Mouse (Mus musculus) kidney, adult 2 months (tissue): ENCODE results near the gene Rbm4. TPM values are rescaled to one million over a fixed set of nuclear protein-coding genes. Genes with fewer than 3 reads are reported as not detected.
A peak's percentile ranks its signal among the peaks of the same experiment; 100 is the strongest.
"Not testable (repeated sequence)": the region's sequence is repeated elsewhere in the genome, so short reads cannot be mapped to it uniquely, and the experiment has no call there.

Experiments
- DNase-seq: peaks from one replicate; pipeline ENCODE4 v3.0.0; 2021
- H3K27ac ChIP-seq: fragments of 200-500 bp; 2 replicates; pipeline ENCODE4 v1.5.1; 2012; ENCODE audit warnings: low read depth, low read length, control low read depth, inconsistent platforms; ENCODE audit not compliant: insufficient read depth
- H3K27me3 ChIP-seq: fragments of 200-500 bp; replicated peaks from 2 replicates; pipeline ENCODE4 v1.6.1; 2012; ENCODE audit warnings: mild to moderate bottlenecking, moderate library complexity, low read length, inconsistent platforms; ENCODE audit not compliant: control insufficient read depth, insufficient read depth
- H3K36me3 ChIP-seq: fragments of 200-500 bp; 2 replicates; pipeline ENCODE4 v1.6.1; 2012; ENCODE audit warnings: mild to moderate bottlenecking, moderate library complexity, low read length, inconsistent platforms; ENCODE audit not compliant: control insufficient read depth, insufficient read depth
- H3K4me1 ChIP-seq: fragments of 200-500 bp; 2 replicates; pipeline ENCODE4 v1.6.1; 2011; ENCODE audit warnings: low read length; ENCODE audit not compliant: control insufficient read depth, insufficient read depth
- H3K4me3 ChIP-seq: fragments of 200-500 bp; 2 replicates; pipeline ENCODE4 v1.5.1; 2011; ENCODE audit warnings: mild to moderate bottlenecking, low read depth, low read length, control low read depth; ENCODE audit not compliant: insufficient read depth
- CTCF ChIP-seq: fragments of 200-500 bp; conservative IDR thresholded peaks from 2 replicates; pipeline ENCODE4 v1.5.1; 2011; ENCODE audit warnings: low read depth, mild to moderate bottlenecking, control low read depth, low read length, moderate library complexity, mixed read lengths; ENCODE audit not compliant: insufficient read depth, insufficient read length
- POLR2A ChIP-seq: fragments of 200-500 bp; IDR thresholded peaks from one replicate; pipeline ENCODE4 v1.6.1; 2011; ENCODE audit warnings: low read depth, low read length, control low read depth
- WGBS: fragments of 180-500 bp; shearing (Covaris S2); methylation state at CpG from one replicate; pipeline ENCODE4 v1.1.7; 2018; 5-methylcytosine and 5-hydroxymethylcytosine counted together
- polyA plus RNA-seq: library from polyadenylated mRNA; depleted of rRNA; stranded (reverse); fragments of >200 nt; gene quantifications from 2 replicates; pipeline ENCODE4 v1.2.3, GENCODE M21; 2012

The Rbm4 gene
- polyA plus RNA-seq, 1 experiment: 47.5 TPM

DNA sequence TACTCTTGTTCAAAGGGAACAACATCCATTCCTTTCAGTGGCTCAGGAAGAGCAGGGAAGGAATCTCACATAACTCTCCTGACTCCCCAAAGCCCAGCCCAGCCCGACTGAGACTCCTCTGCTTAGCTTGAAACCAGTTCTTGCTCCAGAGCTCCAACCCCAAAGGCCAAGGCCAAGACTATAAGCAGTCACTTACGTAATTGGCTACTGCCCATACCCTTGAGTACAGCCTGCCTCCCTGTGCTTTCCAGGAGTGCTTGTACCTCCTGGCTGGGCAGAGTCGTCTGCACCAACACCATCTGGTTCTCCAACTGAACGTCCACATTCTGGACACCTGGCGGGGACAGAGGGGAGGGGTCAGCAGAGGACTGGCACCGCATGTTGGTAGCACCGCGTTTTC lies 40.3 kb upstream of the Rbm4 start:
- no peak for DNase-seq
- H3K36me3 ChIP-seq: no peaks in the 10 kb centered on the region

DNA sequence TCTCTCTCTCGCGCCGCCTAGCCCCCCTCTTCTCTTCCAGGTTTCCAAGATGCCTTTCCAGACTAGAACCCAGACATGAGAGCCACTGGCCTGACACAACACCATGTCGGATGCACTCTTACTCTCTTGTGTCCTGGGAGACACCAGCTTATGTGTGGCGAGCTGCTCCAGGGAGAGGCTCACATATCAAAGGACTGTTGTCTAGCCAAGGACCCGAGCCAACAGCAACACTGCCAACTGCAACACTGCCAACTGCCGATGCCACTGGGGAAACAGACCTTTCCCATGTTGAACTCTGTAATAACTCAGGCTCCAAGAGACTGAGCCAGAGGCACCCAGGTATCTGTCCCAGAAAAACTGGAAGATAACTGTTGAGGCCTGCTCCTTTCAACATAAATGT lies 35.5 kb upstream of the Rbm4 start:
- Histone ChIP-seq H3K27ac (no peak overlapping the region), H3K4me3 (no peak overlapping the region), H3K36me3 (no peaks in the 10 kb centered on the region), H3K27me3 (no peaks in the 10 kb centered on the region), H3K4me1 (peaks cover 4% of the 10 kb centered on the region)
- DNase-seq: peak; percentile 82
- no peak for TF ChIP-seq CTCF
- no peak for TF ChIP-seq POLR2A
- 43% methylated on average over 7 of the region's 7 CpGs for WGBS

More for the DNA sequence above, 40.3 kb upstream of the Rbm4 start:
- TF ChIP-seq POLR2A (no peak), CTCF (no peak)
- WGBS: 76% methylated on average over 8 of the region's 8 CpGs
- H3K27me3 ChIP-seq: no peaks in the 10 kb centered on the region
- no peak overlapping the region for H3K27ac ChIP-seq
- H3K4me1 ChIP-seq: peaks cover 15% of the 10 kb centered on the region; the same call in 1 of the 2 replicates
- H3K4me3 ChIP-seq: no peak overlapping the region

DNA sequence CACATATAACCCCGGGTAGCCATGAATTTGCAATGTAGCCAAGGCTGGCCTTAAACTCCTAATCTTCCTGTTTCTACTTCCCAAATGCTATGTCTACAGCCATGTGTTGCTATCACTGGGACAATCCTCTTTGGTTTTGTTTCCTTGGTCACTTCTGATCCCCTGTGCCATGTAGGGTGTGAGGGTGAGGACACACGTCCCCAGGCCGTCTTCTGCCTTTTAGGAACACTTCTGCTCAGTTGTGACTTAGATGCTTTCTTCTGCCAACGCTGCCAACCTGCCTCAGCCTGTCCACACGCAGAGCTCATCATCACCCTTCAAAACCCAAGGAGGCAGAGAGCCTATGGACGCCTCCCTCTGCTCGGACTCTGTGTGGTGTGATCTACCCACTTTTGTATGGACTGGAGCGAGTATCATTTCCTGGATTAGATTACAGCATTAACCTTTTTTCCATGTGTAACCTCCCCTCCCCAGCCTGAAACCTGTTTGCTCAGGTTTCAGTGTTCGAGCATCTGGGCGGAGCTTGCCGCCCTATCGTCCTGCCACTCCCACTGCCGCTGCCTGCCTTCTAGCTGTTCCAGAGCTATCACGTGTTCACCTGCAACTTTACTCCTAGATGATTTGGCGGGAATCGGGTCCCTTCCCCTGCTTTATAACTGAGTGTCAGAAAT lies 34.9 kb upstream of the Rbm4 start:
- Histone ChIP-seq H3K4me3 (no peak overlapping the region), H3K4me1 (peaks cover 4% of the 10 kb centered on the region), H3K27me3 (no peaks in the 10 kb centered on the region), H3K36me3 (no peaks in the 10 kb centered on the region; the same call in 1 of the 2 replicates), H3K27ac (peak overlapping the region; percentile 21; the same call in 1 of the 2 replicates)
- no peak for TF ChIP-seq POLR2A
- no peak for TF ChIP-seq CTCF
- peak; percentile 81 for DNase-seq
- WGBS: 41% methylated on average over 16 of the region's 16 CpGs

DNA sequence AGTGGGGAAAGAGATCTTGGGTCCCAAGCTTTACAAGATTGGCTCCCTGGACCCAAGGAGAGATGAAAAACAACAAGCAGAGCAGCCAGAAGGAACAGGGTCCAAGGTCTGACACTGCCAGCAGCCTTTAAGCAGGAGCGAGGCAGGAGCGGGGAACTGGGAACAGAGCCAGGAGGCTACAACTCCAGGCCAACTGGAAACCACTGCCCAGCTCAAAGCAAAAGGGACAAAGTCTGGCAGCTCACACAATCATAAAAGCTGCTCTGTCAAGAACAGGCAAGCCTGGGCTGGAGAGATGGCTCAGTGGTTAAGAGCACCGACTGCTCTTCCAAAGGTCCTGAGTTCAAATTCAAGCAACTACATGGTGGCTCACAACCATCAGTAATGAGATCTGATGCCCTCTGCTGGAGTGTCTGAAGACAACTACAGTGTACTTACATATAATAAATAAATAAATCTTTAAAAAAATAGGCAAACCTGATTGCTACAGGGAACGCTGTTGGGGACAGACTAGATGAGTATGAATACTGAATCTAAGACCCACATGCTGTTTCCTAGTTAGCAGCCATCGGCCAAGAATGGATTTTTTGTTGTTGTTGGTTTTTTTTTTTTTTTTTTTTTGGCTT lies 27.1 kb upstream of the Rbm4 start:
- WGBS: 18% methylated on average over 5 of the region's 5 CpGs
- H3K27ac ChIP-seq: peak overlapping the region; percentile 72; the same call in 1 of the 2 replicates
- DNase-seq: peak; percentile 98
- TF ChIP-seq POLR2A (no peak), CTCF (no peak)
- peaks cover 12% of the 10 kb centered on the region for H3K4me1 ChIP-seq
- H3K4me3 ChIP-seq: no peak overlapping the region
- no peaks in the 10 kb centered on the region for H3K27me3 ChIP-seq
- H3K36me3 ChIP-seq: no peaks in the 10 kb centered on the region; the same call in 1 of the 2 replicates

DNA sequence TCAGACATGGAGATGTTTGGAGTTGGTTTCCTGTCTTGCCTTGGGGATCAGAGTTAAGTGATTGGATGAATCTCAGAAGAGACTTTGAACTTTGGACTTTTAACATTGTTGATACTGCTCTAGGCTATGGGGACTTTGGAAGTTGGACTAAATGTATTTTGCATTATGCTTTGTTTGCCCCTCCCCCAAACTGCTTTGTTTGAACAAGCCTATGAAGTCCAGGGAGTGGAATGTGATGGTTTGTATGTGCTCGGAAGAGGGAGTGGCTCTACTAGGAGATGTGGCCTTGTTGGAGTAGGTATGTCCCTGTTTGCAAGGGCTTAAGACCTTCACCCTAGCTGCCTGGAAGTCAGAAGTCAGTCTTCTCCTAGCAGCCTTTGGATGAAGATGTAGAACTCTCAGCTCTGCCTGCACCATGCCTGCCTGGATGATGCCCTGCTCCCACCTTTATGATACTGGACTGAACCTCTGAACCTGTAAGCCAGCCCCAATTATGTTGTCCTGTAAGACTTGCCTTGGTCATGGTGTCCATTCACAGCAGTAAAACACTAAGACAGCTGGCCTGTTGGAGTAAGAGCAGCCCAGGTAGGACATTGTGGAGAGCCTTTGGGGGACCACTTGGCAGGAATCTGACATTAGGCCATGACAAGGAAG lies 23.6 kb upstream of the Rbm4 start:
- no peak overlapping the region for H3K27ac ChIP-seq
- peaks cover 13% of the 10 kb centered on the region for H3K4me1 ChIP-seq
- TF ChIP-seq CTCF: no peak
- no peak for TF ChIP-seq POLR2A
- WGBS: 36% methylated on average over 1 of the region's 1 CpGs
- H3K27me3 ChIP-seq: no peaks in the 10 kb centered on the region
- H3K36me3 ChIP-seq: no peaks in the 10 kb centered on the region
- DNase-seq: peak; percentile 55
- no peak overlapping the region for H3K4me3 ChIP-seq

DNA sequence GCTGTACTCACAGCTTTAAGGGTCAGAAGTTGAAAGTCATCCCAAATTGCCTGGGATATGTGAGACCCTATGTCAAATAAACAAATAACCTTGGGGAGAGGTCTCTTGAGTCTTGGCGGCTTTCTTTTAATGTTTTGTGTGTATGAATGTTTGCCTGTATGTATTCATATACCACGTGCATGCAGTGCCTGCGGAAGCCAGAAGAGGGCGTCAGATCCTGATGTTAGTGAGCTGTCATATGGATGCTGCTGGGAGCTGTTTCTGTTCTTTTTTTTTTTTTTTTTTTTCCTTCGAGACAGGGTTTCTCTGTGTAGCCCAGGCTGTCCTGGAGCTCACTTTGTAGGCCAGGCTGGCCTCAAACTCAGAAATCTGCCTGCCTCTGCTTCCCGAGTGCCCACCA lies 19.3 kb upstream of the Rbm4 start:
- H3K27ac ChIP-seq: no peak overlapping the region
- DNase-seq: peak; percentile 34
- H3K4me3 ChIP-seq: no peak overlapping the region
- TF ChIP-seq POLR2A (no peak), CTCF (peak; percentile 49)
- 86% methylated on average over 5 of the region's 6 CpGs for WGBS
- H3K36me3 ChIP-seq: no peaks in the 10 kb centered on the region
- no peaks in the 10 kb centered on the region for H3K27me3 ChIP-seq
- peaks cover 16% of the 10 kb centered on the region for H3K4me1 ChIP-seq

DNA sequence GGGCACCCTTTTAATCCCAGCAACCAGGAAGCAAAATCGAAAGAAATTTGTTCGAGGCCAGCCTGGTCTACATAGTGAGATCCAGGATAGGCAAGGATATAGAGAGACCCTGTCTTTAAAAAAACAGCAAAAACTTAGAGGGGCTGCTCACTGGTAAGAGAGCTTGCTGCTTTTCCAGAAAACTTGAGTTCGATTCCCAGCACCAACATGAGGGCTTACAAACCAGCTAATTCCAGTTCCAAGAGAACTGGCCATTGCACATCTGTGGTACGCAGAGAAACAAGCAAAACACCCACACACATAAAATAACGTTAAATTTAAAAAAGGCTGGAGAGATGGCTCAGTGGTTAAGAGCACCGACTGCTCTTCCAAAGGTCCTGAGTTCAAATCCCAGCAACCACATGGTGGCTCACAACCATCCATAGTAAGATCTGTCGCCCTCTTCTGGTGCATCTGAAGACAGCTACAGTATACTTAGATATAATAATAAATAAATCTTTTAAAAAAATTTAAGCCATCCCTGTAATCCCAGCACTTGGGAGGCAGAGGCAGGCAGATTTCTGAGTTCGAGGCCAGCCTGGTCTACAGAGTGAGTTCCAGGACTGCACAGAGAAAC lies 18.7 kb upstream of the Rbm4 start:
- WGBS: 74% methylated on average over 8 of the region's 8 CpGs
- not testable (repeated sequence) for H3K4me3 ChIP-seq, H3K27ac ChIP-seq

More for the DNA sequence above, 18.7 kb upstream of the Rbm4 start:
- not testable (repeated sequence) for H3K27me3 ChIP-seq, DNase-seq, H3K36me3 ChIP-seq
- H3K4me1 ChIP-seq: peaks cover 14% of the 10 kb centered on the region
